Mouse (Mus musculus): ENCODE data around the gene Rundc3a.
"Not testable (repeated sequence)": the region's sequence is repeated elsewhere in the genome, so short reads cannot be mapped to it uniquely, and the experiment has no call there.

Rundc3a gene

DNA sequence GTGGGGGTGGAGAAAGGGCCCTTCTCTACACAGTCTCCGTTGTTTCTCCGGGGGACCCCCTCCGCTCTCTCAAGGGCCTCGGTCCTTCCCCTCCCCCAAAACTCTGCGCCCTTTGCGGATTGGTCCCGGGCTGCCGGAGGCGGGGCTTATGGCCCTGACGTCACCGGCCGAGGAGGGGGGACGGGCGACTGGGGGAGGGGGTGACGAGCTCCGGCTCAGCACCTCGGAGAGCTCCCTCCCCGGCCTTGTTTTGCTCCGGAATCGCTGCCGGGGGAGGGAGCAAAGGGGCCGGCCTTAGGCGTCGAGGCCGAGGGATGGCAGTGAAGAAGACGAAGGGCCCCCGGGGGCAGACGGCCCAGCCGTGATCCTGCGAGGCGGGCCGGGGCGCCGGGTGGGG, at the start of gene Rundc3a:
Gene Rundc3a (plus strand): TSS at position 166 of the 397 bp plus-strand sequence.
- DNase-seq: peak; percentile 67 to 70

DNA sequence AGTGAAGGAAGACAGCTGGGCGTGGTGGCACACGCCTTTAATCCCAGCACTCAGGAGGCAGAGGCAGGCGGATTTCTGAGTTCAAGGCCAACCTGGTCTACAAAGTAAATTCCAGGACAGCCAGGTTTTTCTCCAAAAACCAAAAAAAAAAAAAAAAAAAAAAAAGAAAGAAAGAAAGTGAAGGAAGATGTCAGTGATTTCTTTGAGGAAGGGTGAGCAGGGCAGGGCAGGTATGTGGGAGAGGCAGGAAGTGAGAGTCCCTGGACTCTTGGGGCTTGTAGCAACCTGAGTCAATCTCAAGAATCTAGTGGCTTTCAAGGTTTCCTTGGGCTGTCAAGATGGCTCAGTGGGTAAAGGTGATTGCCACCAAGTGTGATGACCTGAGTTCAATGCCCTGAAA, 48.7 kb upstream of the Rundc3a start:
- DNase-seq: no peak

DNA sequence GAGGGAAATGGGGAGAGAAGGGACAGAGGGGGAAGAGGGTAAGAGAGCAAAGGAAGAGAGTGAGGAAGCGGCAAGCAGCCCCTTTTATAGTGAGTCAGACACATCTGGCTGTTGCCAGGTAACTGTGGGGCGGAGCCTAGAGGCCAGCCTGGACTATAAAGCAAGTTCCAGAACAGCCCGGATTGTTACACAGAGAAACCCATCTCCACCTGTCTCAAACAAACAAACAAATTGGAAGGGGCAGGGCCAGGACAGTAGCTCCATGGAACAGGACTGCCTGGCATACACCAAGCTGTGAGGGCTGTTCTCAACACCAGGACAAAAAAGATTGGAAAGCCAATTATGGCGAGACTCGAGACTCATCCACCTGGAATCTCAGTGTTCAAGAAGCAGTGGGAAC, 46.3 kb upstream of the Rundc3a start:
- no peak for DNase-seq

DNA sequence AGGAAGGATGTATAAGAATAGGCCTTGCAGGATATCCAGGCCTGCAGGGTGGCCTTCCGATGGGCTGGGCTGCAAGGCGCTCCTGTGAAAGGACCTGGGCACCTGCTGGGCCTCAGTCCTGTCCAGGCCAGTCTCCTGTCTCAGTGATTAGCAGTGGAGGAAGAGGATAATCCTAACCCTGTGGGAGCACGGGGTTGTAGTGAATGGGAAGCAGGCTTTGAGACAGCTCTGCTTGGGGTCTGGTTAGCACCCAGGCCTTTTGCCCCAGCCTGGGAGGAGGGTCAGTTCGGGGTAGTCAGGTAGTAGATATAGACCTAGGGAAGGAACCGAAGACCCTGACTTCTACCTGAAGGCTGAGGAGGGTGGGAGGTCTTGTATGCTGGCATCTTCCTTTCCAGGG, 45.5 kb upstream of the Rundc3a start:
- no peak for DNase-seq

DNA sequence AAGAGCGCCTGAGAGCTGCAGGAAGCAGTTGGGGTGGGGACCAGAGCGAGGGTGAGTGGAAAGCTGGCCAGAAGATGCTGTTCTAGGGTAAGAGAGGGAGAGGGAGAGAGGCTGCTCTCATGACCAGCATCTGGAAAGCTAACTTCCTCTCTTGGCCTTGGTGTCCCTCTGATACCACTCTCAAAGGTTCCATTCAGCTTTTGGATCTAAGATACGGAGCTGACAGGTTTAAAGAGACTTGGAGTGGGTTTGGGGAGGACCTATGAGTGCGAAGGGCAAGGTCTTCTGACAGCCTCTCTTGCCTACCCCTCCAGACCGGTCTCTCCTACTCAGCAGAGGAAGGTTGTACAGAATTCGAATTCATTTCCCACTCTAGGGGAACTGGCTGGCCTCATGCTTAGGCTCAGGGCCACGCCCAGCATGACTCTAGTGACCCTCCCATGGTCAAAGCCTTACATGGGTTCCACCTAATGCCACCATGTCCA, 45.1 kb upstream of the Rundc3a start:
- no peak for DNase-seq

DNA sequence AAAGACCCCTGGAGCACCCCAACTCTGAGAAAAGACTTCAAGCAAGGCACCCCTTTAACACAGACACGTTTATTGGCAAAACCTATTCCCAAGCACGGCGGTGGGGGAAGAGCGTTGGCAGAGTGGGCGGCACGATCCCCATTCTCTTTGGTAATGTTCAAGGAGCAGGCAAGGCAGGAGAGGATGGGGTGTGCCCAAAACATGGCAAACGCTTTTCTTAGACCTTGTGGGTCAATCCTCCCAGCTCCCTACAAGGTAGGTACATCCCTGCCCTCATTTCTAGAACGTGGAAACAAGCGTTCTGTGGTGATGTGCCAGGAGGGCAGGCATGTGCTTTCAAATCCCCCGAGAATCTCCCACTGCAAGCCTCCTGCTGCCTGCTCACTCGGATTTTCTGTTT, 44.4 kb upstream of the Rundc3a start:
- DNase-seq: no peak

DNA sequence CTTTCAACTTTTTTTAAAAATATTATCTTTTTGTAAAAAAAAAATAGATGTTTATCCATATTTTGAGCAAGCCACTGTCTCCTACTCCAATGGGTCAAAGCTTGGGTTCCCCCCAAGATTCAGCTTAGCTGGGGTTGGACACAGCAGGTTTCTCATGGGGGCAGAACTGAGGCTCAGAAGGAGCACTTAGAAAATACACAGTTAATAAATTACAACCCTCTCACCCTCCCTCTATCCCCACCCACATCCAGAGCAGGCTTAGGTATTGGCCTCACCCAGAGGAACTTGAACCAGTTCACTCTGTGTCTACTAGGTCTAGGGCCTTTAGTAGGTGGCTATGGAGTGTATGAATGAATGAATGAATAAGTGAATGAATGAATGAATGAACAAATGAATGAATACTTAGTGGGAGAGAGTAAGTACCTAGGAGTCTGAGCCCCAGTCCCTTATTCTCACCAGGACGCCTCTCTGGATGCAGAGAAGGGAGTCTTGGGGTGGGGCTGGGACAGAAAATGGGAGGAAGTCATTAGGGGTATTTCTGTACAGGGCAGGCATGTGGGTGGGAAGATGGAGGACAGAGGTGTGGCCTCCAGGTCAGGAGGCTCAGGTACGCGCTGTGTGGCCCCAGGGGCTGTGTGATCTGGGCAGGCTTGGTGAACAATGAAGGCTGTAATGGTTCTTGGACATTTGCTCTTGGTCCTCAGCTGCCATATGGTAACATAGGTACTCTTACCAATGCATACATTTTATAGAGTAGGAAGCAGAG, 43.8 kb upstream of the Rundc3a start:
- DNase-seq: no peak

DNA sequence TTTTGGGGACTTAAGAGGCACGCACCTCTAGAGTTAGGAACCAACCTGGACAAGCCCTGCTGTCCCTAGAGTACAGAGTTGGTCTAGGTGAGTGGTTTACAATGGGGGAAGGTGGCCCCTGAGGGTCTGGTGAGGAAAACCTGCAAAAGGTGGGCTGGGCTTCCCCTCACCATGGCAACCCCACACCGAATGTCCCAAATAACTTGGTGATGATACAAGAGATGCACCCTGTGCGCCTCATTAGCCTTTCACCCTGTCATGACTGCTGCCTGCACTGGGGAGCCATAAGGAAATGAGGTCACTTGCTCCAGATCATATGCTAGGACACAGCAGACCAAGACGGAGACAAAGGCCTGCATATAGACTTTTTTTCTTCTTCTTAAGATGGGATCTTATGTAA, 42.8 kb upstream of the Rundc3a start:
- DNase-seq: no peak

DNA sequence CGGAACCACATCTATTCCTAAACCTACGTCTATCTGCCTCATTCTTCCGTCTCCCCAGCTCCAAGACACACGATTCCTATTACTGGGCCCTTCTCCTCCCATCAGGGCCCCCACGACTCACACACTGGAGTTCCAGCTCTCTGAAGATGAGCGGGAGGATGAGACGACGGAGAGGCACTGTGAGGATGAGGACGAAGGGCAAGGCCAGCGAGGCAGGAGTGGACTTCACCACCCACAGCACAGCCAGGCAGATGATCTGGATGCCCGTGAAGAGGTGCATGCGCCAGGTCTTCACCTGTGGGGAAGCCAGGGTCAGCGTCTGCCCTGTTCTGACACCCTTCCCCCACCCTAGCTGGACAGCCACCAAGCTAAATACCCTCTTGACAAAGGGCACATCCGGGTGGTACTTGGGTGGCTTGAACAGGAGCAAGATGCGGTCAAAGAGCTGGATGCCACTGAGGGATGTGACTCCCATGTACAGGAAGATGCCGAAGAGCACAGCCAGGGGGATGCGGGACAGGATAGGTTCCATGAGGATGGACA, 42.2 kb upstream of the Rundc3a start:
- no peak for DNase-seq

DNA sequence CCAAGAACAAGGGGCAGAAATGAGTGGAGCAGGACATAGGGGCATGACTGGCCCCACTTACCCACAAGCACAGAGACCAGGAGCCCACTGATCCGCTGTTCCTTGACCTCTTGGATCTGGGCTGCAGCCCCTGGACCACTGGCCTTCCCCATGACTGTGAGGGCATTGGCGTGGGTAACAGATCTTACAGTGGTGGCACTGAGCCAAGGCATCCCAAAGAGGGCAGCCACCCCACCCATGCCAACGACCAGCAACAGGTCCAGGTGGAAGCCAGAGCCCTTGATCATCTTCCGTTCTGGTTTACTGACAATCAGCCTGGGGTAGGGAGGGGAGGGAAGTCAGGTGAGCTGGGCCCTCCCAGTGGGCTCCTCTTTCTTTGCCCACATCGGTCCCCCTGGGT, 40.8 kb upstream of the Rundc3a start:
- no peak for DNase-seq

DNA sequence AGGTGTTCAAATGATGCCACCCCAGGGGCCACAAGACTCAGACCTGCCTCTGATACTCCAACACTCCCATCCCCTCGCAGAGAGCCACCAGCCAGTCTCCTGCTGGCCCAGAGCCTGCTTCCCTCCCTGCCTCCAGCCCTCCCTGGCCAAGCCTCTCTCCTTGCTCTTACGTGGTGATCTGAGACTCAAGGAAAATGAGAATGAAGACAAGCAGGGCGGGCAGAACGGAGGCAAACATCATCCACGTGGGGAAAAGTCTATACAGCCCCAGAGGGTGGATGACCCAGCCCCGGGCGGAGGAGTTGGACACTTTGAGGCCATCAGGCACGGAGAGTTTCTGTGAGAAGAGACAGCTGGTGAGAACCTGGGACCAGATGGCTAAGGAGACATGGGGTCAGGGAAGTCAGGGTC, 40.2 kb upstream of the Rundc3a start:
- no peak for DNase-seq

DNA sequence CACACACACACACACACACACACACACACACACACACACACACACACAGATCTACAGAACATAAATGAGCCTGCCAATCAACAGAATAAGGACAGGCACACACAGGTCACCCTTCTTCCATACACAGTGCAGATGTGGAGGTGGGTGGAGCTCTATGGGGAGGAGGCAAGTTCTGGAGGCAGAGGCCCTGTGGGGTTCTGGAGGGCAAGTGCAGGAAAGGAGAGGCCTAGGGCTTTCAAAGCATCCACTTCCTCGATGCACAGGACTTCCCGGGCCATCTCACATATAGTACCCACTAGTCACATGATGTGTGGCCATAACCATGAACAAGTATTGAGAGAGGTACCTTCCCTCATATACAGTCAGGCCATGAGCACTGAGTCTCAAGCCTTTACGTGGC, 37.7 kb upstream of the Rundc3a start:
- DNase-seq: no peak

DNA sequence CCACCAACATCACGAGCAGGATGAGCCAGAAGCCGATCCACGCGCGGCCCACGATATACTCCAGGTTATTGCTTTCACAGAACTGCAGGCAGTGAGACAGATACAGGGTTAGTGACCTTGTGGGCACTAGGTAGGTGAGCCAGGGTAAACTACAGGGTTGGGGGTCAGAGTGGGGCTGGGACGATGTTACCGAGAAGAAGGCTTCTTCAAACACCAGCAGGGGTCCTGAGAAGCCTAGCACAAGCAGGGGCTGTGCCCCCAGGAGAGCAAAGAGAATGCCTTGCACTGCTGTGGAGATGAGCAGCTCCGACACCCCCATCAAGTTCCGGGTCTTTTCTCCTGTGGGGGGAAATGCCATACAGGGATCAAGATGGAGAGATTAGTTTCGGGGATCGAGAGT, 37.0 kb upstream of the Rundc3a start:
- no peak for DNase-seq

DNA sequence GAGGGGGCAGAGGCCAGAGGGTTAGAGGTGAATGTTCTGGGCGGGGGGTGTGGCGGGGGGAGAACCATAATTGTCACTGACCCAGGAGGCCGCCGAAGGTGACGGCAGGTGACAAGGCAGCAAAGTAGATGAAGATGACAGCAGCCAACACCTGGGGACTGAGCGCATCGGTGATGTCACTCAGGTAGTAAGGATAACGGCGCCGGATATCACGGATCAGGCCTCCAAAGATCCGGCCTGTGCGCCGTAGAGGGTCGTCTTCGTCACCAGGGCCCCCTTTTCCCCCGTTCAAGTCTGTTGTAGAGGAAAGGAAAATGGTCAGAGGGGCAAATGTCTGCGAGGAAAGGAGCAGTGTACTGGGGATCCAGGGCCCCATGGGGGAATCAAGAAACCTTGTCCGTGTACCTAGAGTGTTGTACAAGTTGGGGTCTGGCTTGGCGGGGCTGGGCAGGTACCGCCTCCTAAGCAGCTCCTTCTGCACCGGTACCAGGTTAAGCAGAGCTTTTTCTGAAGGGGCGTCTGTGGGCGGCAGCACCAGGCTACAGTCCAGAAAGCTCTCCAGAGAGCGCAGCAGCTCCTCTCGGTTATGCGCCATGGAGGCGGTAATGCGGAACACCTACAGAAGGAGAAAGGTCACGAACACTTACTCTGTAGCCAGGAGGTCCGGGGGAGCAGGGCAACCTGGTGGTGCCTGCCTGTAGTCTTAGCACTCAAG, 36.4 kb upstream of the Rundc3a start:
- no peak for DNase-seq

DNA sequence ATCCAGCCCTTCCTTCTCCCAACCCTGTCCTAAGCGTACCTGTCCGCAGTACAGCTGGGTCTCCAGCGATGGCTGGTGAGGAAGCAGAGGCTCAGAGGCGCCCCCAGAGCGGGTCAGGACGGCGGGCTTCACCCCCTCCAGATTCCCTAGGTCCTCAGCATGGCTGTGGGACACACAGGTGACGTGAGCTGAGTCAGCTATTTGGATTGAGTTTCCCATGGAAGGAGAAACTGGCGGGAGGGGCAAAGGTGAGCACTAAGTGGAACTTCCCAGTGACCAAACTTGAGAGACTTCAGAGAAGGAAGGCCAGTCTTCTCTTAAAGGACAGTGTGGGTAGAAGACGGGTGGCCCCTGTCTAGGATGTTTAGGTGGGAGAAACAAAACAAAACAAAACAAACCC, 34.8 kb upstream of the Rundc3a start:
- DNase-seq: no peak

DNA sequence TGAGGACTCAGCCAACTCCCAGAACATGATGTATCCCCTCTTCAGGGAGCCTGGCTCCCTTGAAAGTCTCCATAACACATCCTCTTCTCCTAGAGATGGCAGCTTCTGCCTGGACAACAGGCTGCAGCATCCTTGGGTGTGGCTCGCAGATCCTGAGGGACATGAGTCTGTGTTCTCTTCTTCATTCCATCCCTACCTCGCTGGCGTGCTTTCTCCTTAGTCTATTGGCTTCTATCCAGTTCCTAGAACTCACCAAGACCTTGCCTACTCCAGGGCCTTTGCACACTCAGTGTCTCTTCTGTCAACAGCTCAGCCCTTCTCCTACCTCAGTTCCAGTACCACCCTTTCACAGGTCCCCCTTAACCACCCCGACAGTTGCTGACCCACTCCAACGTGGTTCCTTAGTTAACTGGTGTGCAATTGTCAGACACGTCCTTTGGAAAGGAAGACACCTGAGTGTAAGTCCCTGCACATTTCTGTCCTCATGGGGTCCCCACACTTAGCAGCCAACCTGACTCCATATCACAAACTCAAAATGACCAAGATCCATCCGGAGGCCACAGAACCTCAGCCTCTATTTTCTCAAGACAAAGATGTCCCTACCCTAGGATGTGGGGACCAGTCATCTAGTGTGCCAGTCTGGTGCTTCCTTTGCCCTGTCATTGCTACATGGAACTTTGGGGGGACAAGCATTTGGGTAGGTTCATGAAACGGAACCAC, 31.3 kb upstream of the Rundc3a start:
- no peak for DNase-seq

DNA sequence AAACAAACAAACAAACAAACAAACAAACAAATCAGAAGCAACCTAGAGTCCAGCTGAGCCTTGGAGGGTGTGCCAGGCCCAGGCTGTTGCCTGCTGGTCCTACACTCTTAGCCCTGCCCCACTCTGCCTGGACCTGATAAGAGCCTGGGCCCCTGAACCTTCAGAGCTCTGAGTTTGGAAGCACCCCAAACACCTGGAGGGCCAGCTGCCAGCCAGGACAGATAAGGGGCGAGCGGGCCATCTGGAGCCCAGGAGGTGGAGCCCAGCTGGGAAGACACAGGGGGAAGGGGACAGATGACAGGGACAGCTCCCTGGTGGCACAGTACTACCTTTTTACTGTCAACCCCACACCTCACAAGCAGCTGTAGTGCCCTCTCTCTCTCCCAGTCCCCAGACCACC, 29.6 kb upstream of the Rundc3a start:
- DNase-seq: no peak

DNA sequence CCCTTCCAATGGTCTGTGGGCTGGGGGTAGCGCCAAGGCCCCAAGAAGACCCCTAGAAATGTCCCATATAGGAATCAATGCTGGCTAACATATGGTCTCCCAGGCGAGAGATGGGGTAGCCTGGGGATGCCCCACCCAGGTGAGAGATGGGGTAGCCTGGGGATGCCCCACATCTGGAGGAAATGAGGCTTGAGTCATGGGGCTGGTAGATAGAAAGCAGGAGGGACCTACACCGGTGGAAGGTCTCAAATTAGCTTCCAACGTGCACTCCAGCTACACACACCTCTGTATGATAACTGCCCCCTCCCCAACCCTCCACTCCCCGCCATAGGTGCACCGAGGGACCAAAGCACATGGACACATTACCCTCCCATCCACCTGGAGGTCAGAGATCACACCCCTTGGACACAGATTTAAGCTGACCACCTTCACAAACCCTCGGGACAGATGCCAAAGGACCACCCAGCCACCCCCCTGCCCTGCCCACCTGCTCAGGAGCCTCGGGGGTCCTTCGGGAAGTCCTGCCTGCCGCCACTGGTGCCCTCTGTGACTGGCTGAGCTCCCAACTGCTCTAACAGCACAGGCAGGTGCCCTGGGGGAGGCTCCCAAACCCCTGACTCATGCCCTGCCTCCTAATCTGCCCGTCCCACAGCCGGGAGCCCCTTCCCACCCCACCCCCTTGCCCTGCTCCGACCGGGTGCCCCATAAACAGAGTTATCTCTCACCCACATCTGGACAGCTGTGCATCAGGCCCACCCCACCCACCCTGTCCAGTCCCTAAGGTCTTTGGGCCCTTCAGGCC, 28.4 kb upstream of the Rundc3a start:
- DNase-seq: no peak

DNA sequence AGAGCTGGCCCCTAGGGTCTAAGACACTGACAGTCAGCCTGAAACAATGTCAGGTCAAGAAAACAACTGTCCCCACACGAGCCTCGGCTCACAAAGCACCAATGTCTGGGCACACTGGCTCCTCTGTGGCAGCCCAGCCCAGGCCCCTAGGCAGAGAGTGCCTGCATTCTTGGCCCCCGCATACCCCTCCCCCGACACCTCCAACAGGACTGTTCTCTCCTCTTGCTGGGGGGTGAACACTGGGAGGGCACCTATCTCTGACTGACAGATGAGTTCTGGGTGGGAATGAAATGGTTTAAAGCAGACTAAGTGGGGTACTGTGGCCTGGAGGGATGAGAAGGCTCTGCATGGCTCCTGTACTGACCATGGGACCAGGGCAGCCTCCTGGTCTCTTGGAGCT, 27.5 kb upstream of the Rundc3a start:
- no peak for DNase-seq

DNA sequence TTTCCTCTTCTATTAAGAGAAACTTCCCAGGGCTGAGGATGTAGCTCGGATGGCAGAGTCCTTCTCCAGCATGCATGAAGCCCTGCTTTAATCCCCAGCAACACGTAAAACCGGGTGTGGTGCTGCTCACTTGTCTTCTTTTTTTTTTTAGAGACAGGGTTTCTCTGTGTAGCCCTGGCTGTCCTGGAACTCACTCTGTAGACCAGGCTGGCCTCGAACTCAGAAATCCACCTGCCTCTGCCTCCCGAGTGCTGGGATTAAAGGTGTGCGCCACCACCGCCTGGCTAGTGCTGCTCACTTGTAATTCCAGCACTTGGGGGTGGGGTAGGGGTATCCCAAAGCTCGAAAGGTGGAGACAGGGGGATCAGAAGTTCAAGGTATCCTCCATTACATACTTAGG, 27.1 kb upstream of the Rundc3a start, which contains the start of gene Slc4a1:
Gene Slc4a1 (minus strand): TSS at position 101 of the 400 bp plus-strand sequence.
- not testable (repeated sequence) for DNase-seq

DNA sequence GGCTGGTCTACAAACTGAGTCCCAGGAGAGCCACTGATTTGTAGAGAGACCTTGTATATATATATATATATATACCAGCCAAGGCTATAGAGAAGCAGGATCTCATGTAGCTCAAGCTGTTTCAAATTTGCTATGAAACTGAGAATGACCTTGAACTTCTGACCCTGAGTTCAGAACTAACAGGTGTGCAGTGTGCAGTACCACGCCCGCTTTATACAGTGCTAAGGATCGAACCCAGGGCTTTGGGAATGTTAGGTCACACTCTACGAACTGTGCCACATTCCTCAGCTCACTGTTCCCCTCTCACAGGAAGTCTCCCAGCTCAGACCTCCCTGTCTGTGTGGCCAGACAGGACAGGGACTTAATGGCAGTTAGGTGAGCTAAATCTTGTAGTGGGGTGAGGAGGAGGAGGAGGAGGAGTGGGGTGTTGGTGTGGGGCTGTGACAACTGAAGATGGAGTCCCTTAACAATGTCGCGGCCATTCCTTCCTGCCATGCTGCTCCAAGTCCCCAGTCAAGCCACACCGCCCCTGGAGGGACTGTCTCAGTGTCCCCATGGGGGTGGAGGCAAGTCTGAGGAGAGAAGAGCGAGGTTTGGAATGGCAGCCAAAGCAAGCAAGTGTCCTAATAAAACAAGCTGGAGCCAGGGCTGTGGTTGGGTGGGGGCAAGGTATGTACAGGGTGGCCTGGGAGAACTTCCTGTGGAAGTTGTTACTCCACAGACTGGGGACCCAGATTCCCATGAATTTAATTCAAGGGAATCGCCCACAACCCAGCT, 25.5 kb upstream of the Rundc3a start:
- no peak for DNase-seq

DNA sequence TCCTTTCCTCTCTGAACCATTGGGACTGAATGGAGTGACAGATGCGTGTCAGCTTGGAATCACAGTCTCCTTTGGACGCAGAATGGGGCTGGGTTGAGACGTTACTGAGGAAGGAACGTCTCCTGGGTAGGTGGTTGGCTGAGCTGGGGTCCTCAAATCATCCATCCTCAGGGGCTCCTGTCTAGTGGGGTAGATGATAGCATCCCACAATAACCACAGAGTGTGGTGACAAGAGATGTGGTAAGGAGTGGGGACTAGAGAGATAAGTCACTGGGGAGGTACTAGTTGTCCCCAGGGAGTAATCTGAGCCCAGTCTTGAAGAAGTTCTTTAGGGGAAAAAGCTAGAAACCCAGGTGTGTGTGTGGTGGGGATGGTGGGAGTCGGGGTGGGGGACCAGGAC, 24.9 kb upstream of the Rundc3a start:
- no peak for DNase-seq

Measured in thymus, adult 18-20 months (tissue).